In the genomic region with DNA sequence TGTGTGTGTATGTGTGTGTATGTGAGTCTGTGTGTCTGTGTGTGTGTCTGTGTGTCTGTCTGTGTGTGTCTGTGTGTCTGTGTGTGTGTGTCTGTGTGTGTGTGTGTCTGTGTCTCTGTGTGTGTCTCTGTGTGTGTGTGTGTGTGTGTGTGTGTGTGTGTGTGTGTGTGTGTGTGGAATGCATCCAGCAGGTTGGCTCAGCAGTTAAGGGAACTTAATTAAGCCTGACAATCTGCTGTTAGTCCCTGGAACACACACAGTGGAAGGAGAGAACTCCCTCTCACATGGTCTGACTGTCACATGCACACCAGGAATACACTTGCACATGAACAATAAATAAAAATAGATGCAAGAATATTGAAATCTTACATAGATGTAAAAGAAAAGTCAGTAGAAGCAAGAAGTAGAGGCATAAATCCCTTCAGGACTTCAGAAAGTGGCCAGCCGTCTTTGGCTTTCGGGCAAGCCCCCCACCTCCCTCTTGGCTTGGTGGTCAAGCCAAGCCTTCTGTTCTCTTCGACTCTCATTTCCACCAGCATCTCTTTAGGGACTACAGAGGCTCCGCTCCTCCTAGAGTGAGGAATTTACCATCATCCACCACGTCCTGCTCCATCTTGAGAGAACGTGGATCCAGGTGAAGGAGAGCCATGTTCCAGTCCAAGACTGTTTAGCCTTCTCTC, we compare ENCODE assay signal across 24 mouse cellular contexts. TPM values are rescaled to one million over a fixed set of nuclear protein-coding genes. Genes with fewer than 3 reads are reported as not detected.
"Had no signal": no experiment of that assay in that cellular context is flagged by ENCODE, and none has a peak within 500 bp of the region (broad histone marks: within the 10 kb centered on the region; RNA-seq: fewer than 3 reads in every experiment).

No protein-coding gene starts in this region.

- H3K36me3 ChIP-seq: lung, embryonic 15.5 days; midbrain, embryonic 10.5 days; neural tube, embryonic 13.5 days; stomach, embryonic 15.5 days had no signal

- DNase-seq: kidney, adult 2 months; kidney, postnatal 36 days; layer of hippocampus, postnatal 36 days; lung, adult 18-20 months; lung, postnatal 10 days; lung, postnatal 36 days; midbrain, embryonic 14.5 days; retina, postnatal 1 day; right cerebral cortex, postnatal 25 days; spleen, adult 18-20 months; thymus, postnatal 25 days had no signal

- H3K4me2 ChIP-seq: lung, embryonic 15.5 days; neural tube, embryonic 13.5 days; stomach, embryonic 15.5 days had no signal

- H3K4me3 ChIP-seq: lung, embryonic 15.5 days; megakaryocyte, embryonic 14.5 days; midbrain, embryonic 10.5 days; neural tube, embryonic 13.5 days; stomach, embryonic 15.5 days had no signal

- H3K4me1 ChIP-seq: lung, embryonic 15.5 days; neural tube, embryonic 13.5 days; stomach, embryonic 15.5 days had no signal

- H3K27me3 ChIP-seq: lung, embryonic 15.5 days; neural tube, embryonic 13.5 days; stomach, embryonic 15.5 days had no signal

- H3K9ac ChIP-seq: liver, embryonic 14.5 days; lung, embryonic 15.5 days; neural tube, embryonic 13.5 days; stomach, embryonic 15.5 days had no signal

- H3K9me3 ChIP-seq: lung, embryonic 15.5 days; megakaryocyte, embryonic 14.5 days; midbrain, embryonic 10.5 days; neural tube, embryonic 13.5 days; stomach, embryonic 15.5 days had no signal

- H3K27ac ChIP-seq: kidney, postnatal 0 days; liver, embryonic 14.5 days; lung, embryonic 15.5 days; midbrain, embryonic 10.5 days; neural tube, embryonic 13.5 days; stomach, embryonic 15.5 days had no signal

RNA-seq across cellular contexts. Expression of a gene that starts 19.5 kb away (rescaled TPM):
- polyA plus RNA-seq: kidney, adult 2 months; kidney, embryonic 14.5 days; kidney, postnatal 0 days; limb, embryonic 11.5 days; limb, embryonic 14.5 days; liver, adult 2 months; liver, embryonic 14.5 days; lung, embryonic 15.5 days; midbrain, embryonic 10.5 days; midbrain, embryonic 14.5 days; midbrain, postnatal 0 days; neural tube, embryonic 13.5 days; stomach, embryonic 15.5 days; thymus, postnatal 0 days had no signal

RNA-seq across cellular contexts. Expression of a gene that starts 50.1 kb away (rescaled TPM):
- polyA plus RNA-seq: kidney, adult 2 months; kidney, embryonic 14.5 days; kidney, postnatal 0 days; limb, embryonic 11.5 days; limb, embryonic 14.5 days; liver, adult 2 months; liver, embryonic 14.5 days; lung, embryonic 15.5 days; midbrain, embryonic 10.5 days; midbrain, embryonic 14.5 days; midbrain, postnatal 0 days; neural tube, embryonic 13.5 days; stomach, embryonic 15.5 days; thymus, postnatal 0 days had no signal
